Mouse (Mus musculus) spleen, adult 12 weeks (tissue): ENCODE measurements around the gene Sp7.

Source experiments
- DNase-seq: peaks from one replicate; pipeline ENCODE4 v3.0.0; 2022; ENCODE audit warnings: low spot score

Sp7 gene

DNA sequence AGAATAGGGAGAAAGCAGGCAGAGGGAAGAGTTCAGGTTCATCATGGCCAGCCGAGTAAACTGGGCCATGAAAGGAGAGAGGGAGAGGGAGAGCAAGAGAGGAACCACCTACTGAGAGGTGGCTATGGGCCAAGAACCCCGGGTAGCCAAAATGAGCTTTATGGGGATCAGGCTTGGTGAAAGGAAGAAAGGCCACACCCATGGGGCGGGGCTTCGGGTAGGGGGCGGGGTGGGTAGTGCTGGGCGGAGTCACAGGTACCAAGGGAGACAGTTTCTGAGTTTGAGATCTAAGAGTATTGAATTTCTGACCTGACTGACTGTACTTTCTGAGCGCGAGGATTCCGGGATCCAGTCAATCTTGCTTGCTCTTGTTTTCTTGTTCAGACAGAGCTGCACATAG, 19.7 kb upstream of the Sp7 start:
- DNase-seq: no peak

DNA sequence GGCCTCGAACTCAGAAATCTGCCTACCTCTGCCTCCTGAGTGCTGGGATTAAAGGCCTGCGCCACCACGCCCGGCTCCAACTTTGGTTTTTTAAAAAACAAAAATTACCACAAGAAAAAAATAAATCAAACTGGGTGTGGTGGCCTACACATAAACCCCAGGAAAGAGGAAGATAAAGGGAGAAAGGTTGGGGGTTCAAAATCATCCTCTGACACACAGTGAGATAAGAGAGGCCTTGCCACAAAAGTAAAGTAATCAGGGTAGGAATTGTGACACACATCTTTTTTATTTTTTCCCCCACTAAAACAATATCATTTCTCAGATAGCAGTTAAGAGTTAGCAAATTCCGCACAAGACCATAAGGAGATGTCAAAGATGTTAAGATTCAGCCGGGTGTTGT, 16.7 kb upstream of the Sp7 start:
- no peak for DNase-seq

GRCm38 (mm10) chr15:102381575-102381974, 14.6 kb upstream of the Sp7 start:
- DNase-seq: peak; percentile 65

DNA sequence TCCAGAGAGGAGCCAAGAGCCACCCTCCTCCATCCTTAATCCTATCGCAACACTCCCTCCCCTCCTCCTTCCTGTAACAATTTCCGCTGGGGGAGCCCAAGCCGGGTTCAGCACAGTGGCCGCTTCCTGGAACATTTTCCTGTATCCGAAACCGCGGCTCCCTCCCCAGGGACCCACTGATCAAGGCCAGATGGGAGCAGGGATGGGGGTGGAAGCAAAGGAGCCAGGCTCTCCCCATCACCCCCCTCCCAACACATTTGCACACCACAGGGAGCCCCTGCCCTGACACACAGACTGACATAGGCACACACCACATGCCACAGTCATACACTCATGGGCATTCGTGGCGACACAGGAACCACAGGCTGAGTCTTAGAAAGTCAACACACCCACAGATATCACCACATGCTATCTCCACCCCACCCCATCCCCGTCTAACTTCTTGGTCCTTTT, 10.9 kb upstream of the Sp7 start:
- DNase-seq: no peak

GRCm38 (mm10) chr15:102377163-102377543, 10.2 kb upstream of the Sp7 start:
- DNase-seq: peak; percentile 73

DNA sequence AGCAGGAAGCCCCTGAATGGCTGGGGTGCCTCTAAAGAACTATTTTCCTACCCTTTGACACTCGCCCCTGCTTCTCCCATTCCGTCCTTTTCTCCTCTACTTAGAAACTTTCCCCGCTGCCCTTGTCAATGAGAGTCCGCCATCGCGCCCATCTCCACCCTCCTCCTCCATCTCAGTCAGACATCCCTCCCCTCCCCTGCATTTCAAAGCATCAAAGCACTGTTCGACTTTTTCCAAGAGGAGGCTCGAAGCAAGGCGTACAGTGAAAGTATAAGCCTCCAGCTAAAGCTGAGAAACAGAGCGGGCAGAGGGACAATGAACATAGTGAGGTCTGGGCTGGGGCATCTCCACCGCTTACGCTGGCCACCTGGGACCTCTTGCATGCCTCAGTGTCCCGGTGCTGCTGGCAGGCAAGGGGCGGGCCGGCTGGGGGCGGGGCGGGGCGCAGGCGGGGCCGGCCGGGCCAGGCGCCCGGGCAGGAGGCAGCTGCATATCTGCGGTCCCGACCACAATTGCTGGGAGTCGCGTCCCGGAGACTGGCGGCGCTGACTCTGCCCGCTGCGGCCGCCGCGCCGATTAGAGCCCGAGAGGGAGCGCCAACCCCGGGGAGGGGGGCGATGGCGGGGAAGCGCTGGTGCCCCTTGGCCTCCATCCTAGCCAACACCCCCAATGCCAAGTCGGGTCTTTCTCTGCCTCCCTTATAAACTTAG, 9.6 kb upstream of the Sp7 start:
- DNase-seq: peak; percentile 47

DNA sequence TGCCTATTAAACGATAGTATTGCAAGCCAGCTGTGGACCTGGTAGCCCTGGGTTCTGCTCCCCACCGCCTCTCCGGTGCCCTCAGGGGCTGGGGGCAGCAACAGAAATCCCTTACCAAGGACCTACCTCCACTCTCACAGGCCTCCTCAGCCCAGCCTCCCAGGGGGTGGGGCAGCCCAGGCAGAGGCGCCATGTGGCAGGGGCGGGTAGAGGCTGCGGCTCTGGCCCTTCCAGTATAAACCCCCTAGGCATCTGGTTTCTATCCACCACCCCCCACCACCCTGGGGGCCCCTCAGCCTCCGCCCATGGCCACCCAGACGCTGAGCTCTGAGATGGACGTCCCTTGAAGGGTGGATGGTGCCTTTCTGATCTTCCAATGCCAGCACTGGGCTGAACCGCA, 3.7 kb upstream of the Sp7 start:
- no peak for DNase-seq

DNA sequence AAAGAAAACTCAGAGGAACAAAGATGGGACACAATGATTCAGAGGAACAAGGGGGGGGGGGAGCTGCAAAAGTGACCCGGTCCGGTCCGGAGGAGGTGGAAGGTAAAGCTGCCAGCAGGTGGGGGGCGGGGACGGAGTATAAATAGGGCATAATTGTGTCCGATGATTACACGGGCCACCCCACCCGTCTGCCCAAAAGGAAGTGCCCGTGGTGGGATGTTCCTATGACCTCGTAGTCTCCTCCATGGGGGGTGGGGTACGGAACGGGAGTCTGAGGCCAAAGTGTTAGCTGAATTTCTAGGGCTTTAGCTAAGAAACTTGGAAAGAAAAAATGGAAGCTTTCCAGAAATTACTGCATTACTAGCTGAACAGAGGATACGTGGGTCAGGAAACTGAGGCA, 3.0 kb upstream of the Sp7 start:
- DNase-seq: no peak

DNA sequence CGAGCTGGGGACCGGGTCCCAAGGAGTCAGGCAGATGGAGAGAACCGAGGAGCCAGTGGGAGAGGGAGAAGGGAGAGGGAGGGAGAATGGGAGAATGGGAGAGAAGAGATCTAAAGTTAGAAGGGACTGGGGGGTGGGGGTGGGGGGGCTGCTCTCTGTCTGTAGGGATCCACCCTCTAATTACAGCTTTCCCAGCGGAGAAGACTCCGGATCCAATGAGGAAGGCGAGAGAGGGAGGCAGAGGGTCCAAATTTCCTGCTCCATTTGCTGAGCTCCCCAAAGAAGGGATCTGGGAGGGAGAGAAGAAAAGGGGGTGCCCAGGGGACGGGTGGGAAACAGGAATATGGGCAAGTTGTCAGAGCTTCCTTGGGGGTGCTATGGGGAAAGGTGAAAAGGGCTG, 744 bp downstream of the Sp7 start:
- no peak for DNase-seq

- no peak for DNase-seq
Measured at GRCm38 (mm10) chr15:102364678-102365077, 2.3 kb downstream of the Sp7 start.

- no peak for DNase-seq
Measured at GRCm38 (mm10) chr15:102362648-102363047, 4.3 kb downstream of the Sp7 start.

- no peak for DNase-seq
Measured at GRCm38 (mm10) chr15:102358834-102359233, 8.1 kb downstream of the Sp7 start.

DNA sequence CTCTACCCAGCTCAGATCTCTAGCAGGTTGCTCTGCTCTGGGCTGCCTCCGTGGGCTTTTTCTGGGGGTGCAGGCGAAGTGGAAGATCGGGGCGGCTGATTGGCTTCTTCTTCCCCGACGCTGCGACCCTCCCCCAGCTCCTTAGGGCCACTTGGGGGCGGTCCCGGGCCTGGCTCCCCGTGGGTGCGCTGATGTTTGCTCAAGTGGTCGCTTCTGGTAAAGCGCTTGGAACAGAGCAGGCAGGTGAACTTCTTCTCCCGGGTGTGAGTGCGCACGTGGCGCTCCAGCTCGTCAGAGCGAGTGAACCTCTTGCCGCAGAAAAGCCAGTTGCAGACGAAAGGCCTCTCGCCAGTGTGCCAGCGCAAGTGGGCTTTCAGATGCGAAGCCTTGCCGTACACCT, 8.9 kb downstream of the Sp7 start:
- DNase-seq: no peak

- DNase-seq: no peak
Measured at GRCm38 (mm10) chr15:102356501-102357325, 10.3 kb downstream of the Sp7 start.

DNA sequence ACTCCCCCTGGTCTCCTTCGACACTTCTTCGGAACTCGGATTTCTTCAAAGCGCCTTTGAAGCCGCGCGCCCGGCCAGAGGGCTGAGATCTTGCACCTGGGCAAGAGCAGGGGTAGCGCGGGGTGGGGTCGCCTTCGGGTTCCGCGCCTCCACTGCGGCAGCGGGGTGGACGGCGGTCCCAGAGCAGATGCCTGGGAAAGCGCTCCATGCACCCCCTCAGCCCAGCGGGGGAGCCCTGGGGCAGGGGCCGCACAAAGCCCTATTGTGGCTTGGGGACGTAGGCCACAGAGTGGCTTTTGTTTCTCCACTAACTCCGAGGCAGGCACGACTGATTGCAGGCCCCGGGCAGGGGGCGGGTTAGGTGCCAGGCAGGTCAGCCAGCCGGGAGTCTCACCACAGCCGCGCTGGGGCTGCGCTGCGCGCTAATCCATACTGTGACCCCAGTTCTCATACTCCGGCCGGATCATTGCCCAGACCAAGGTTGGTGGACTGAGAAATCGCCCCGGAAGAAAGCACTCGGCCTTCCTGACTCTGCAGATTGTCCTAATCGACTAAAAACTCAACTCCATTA, 11.0 kb downstream of the Sp7 start:
- DNase-seq: no peak

DNA sequence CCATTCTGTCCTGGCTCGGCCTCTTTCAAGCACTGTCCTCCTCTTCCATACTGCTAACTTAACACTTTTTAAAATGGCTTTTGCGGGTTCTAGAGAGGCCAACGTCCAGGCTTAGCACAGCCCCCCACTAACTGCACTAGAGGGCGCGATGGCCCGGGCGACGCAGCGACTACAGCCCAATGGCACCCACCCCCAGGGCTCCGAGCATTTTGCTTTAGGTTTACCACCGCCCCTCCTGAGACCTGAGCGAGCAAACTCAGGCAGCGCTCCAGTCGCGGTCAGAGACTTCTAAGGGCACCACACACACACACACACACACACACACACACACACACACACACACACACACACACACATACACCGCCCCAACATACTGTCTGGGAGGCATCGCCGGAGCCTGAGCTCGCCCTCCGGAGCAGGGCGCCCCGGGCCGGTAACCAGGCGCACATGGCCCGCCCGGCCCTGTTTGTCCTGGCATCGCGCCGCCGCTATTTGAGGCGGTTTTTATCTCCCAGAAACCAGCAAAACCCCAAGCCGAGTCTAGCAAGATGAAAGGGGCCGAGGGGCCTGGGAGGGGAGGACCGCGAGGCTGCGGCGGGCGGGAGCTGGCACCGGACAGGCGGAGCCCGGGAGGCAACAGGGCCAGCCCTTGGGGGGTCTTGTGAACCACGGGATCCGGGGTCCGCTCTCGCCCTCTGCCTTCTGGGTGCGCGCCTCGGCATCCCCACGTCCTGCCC, 11.7 kb downstream of the Sp7 start:
- no peak for DNase-seq

DNA sequence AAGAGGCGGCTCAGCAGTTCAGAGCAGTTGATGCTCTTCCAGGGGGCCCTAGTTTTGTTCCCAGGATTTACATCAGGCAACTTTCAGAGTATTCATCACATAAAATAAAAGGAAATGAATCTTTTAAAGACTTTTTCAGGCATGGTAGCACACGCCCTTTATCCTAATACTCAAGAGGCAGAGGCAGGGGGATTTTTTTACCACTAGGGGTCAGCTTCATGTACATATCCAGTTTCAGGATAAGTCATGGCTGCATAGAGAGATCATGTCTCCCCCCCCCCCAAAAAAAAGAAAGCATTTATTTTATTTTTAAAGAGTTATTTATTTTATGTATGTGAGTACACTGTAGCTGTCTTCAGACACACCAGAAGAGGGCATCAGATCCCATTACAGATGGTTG, 13.0 kb downstream of the Sp7 start:
- DNase-seq: no peak

- DNase-seq: no peak
Measured at GRCm38 (mm10) chr15:102352177-102352576, 14.8 kb downstream of the Sp7 start.

GRCm38 (mm10) chr15:102350942-102351291, 16.1 kb downstream of the Sp7 start:
- DNase-seq: no peak

DNA sequence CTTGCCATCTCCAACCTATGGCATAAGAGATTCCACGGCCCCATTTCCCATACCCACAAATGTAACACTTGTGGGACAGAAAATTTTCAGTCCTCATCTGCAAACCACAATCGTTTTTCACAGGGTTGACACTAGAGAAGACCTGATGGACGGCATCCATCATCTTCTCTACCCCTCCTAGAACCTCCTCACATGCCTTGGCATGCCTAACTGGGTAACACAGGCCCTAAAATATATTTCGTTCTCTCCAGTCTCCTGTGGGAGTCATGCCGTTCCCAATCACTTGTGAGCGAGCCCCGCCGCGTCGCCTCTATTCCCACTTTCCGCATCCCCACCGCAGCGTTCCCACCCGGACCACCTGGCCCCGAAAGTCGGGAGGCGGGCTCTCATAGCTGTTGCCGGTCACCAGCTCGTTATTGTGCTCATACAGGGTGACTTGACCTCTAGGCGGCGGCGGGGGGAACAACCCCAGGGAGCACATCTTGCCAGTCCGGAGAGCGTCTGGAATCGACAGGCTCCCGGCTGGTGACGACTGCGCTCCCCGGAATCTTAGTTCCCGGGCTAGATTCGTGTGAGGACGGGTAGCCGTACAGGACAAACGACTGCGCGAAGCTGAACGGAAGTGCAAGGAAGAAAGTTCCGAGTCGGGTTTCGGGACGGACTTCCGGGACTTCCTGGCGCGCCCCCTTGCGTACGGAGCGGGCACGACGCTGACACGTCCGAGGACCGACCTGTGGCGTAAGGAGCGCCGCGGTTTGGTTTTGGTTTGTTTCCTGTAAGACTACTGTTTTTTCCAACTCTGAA, 16.6 kb downstream of the Sp7 start, which contains the start of gene Aaas:
TSS of gene Aaas (minus strand) at position 634 of the 804 bp plus-strand sequence.
- peak; percentile 91 for DNase-seq

DNA sequence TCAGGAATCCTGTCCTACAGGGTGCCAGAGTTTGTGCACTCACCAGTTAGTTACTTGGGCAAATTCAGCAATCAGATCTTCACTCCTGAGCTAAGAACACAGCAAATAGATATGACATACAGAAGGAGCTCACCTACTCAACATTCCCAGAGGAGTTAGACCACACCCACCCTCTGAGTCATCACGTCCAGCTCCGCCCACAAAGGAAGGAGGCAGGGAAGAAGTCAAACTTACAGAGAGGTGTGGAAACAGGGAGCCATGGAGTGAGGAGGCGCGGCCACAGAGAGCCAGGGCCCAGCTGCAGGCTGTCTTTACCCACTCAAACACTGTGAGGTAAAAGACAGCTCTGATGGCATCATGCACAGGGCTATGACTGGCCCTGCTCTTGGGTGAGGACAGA, 20.5 kb downstream of the Sp7 start:
- no peak for DNase-seq

- no peak for DNase-seq
Measured at GRCm38 (mm10) chr15:102344490-102344889, 22.5 kb downstream of the Sp7 start.
